Mouse (Mus musculus) intestine, postnatal 0 days (tissue): ENCODE measurements around the gene Ate1. TPM values are rescaled to one million over a fixed set of nuclear protein-coding genes. Genes with fewer than 3 reads are reported as not detected.

Source experiments
- ATAC-seq: fragments of 200-750 bp; cut with Nextera tagmentation; 2 replicates; pipeline ENCODE4 v1.8.0; 2017; ENCODE audit warnings: mild to moderate bottlenecking, moderate TSS enrichment, moderate library complexity
- H3K27ac ChIP-seq: fragments of 300-500 bp; sonication (generic); 2 replicates; pipeline ENCODE4 v1.5.1; 2014; ENCODE audit warnings: mild to moderate bottlenecking, low read depth, low read length, moderate library complexity
- H3K27me3 ChIP-seq: fragments of 300-500 bp; sonication (generic); replicated peaks from 2 replicates; pipeline ENCODE4 v1.6.1; 2014; ENCODE audit warnings: low read length, mixed read lengths; ENCODE audit not compliant: control insufficient read depth, insufficient read depth
- H3K36me3 ChIP-seq: fragments of 300-500 bp; sonication (generic); 2 replicates; pipeline ENCODE4 v1.6.1; 2014; ENCODE audit warnings: mild to moderate bottlenecking, moderate library complexity; ENCODE audit not compliant: control insufficient read depth, insufficient read depth
- H3K4me1 ChIP-seq: fragments of 300-500 bp; sonication (generic); replicated peaks from 2 replicates; pipeline ENCODE4 v1.6.1; 2014; ENCODE audit warnings: antibody characterized with exemption, low read length, mixed read lengths; ENCODE audit not compliant: control insufficient read depth, insufficient read depth
- H3K4me2 ChIP-seq: fragments of 300-500 bp; sonication (generic); replicated peaks from 2 replicates; pipeline ENCODE4 v1.6.1; 2014; ENCODE audit warnings: low read depth, mild to moderate bottlenecking, moderate library complexity
- H3K4me3 ChIP-seq: fragments of 300-500 bp; sonication (generic); 2 replicates; pipeline ENCODE4 v1.5.1; 2014; ENCODE audit warnings: low read depth, low read length
- H3K9ac ChIP-seq: fragments of 300-500 bp; sonication (generic); 2 replicates; pipeline ENCODE4 v1.6.1; 2014; ENCODE audit warnings: mild to moderate bottlenecking, low read depth, low read length
- H3K9me3 ChIP-seq: fragments of 300-500 bp; sonication (generic); 2 replicates; pipeline ENCODE4 v1.6.1; 2016; ENCODE audit warnings: mixed run types; ENCODE audit not compliant: control insufficient read depth
- CTCF ChIP-seq: sonication (generic); IDR thresholded peaks from 2 replicates; pipeline ENCODE4 v1.5.1; 2016; ENCODE audit warnings: low read depth, mild to moderate bottlenecking, control low read depth, antibody characterized with exemption, moderate library complexity
- WGBS: fragments of 180-500 bp; shearing (Covaris S2); extraction: QIAGEN DNeasy Blood & Tissue Kit; methylation state at CpG from one replicate; pipeline ENCODE4 v1.1.7; 2014; 5-methylcytosine and 5-hydroxymethylcytosine counted together
- polyA plus RNA-seq: library from polyadenylated mRNA; unstranded; fragments of >200 nt; fragmentation: Nextera tagmentation; extraction: Ambion mirVana; gene quantifications from 2 replicates; pipeline ENCODE4 v1.2.1, GENCODE M21; 2015

The Ate1 gene
- polyA plus RNA-seq, 1 experiment from 2014 or later: 60.8 TPM

GRCm38 (mm10) chr7:130519096-130520048 lies 797 bp downstream of the Ate1 start:
- H3K9me3 ChIP-seq: no peaks in the 10 kb centered on the region
- H3K4me1 ChIP-seq: no peaks in the 10 kb centered on the region
- peak overlapping the region; percentile 82 for H3K9ac ChIP-seq
- peak overlapping the region; percentile 93 for H3K27ac ChIP-seq
- H3K36me3 ChIP-seq: no peaks in the 10 kb centered on the region
- WGBS: under 1% methylated on average over 90 of the region's 90 CpGs
- TF ChIP-seq CTCF: peak; percentile 14; the same call in 1 of the 2 replicates
- H3K4me3 ChIP-seq: peak overlapping the region; percentile 96
- H3K27me3 ChIP-seq: no peaks in the 10 kb centered on the region
- peak; percentile 93 for ATAC-seq
- peak overlapping the region; percentile 95 for H3K4me2 ChIP-seq

GRCm38 (mm10) chr7:130518213-130519095 lies 1.7 kb downstream of the Ate1 start:
- Histone ChIP-seq H3K36me3 (no peaks in the 10 kb centered on the region; the same call in 1 of the 2 replicates), H3K9ac (peak overlapping the region; percentile 82), H3K4me2 (peak overlapping the region; percentile 95), H3K4me3 (peak overlapping the region; percentile 96), H3K27ac (peak overlapping the region; percentile 93), H3K4me1 (no peaks in the 10 kb centered on the region), H3K27me3 (no peaks in the 10 kb centered on the region), H3K9me3 (no peaks in the 10 kb centered on the region)
- no peak for ATAC-seq
- no peak for TF ChIP-seq CTCF
- WGBS: 24% methylated on average over 26 of the region's 26 CpGs

GRCm38 (mm10) chr7:130510243-130510642 lies 9.9 kb downstream of the Ate1 start:
- no peak for TF ChIP-seq CTCF
- Histone ChIP-seq H3K9me3 (no peaks in the 10 kb centered on the region), H3K27ac (no peak overlapping the region), H3K36me3 (peaks cover 37% of the 10 kb centered on the region), H3K4me1 (no peaks in the 10 kb centered on the region), H3K4me2 (no peak overlapping the region), H3K4me3 (no peak overlapping the region), H3K27me3 (no peaks in the 10 kb centered on the region), H3K9ac (no peak overlapping the region)
- 93% methylated on average over 5 of the region's 5 CpGs for WGBS
- ATAC-seq: no peak

- Histone ChIP-seq H3K4me3 (no peak overlapping the region), H3K9me3 (no peaks in the 10 kb centered on the region), H3K36me3 (peaks cover 41% of the 10 kb centered on the region), H3K4me1 (no peaks in the 10 kb centered on the region), H3K27me3 (no peaks in the 10 kb centered on the region), H3K27ac (no peak overlapping the region), H3K9ac (no peak overlapping the region), H3K4me2 (no peak overlapping the region)
- WGBS: 94% methylated on average over 5 of the region's 5 CpGs
- ATAC-seq: no peak
- TF ChIP-seq CTCF: no peak
These were observed 17.2 kb downstream of the Ate1 start for GRCm38 (mm10) chr7:130503006-130503405.

GRCm38 (mm10) chr7:130501499-130501898 lies 18.7 kb downstream of the Ate1 start:
- Histone ChIP-seq H3K4me3 (no peak overlapping the region), H3K9ac (no peak overlapping the region), H3K9me3 (no peaks in the 10 kb centered on the region), H3K27ac (no peak overlapping the region), H3K4me2 (no peak overlapping the region), H3K4me1 (no peaks in the 10 kb centered on the region), H3K27me3 (no peaks in the 10 kb centered on the region), H3K36me3 (peaks cover 34% of the 10 kb centered on the region)
- ATAC-seq: no peak
- WGBS: 72% methylated on average over 1 of the region's 1 CpGs
- TF ChIP-seq CTCF: no peak

GRCm38 (mm10) chr7:130493346-130493745 lies 26.8 kb downstream of the Ate1 start:
- H3K4me1 ChIP-seq: no peaks in the 10 kb centered on the region
- H3K27ac ChIP-seq: no peak overlapping the region
- 81% methylated on average over 3 of the region's 3 CpGs for WGBS
- H3K9me3 ChIP-seq: no peaks in the 10 kb centered on the region
- H3K4me2 ChIP-seq: no peak overlapping the region
- no peak for ATAC-seq
- H3K9ac ChIP-seq: no peak overlapping the region
- no peak overlapping the region for H3K4me3 ChIP-seq
- no peaks in the 10 kb centered on the region for H3K27me3 ChIP-seq
- peaks cover 10% of the 10 kb centered on the region for H3K36me3 ChIP-seq
- no peak for TF ChIP-seq CTCF
